Mouse (Mus musculus): ENCODE measurements around the gene Pdap1.
"Not testable (repeated sequence)": the region's sequence is repeated elsewhere in the genome, so short reads cannot be mapped to it uniquely, and the experiment has no call there.

Gene Pdap1

GRCm38 (mm10) chr5:145139571-145140519, at the start of gene Pdap1, which contains the start of gene Bud31:
Pdap1 (minus strand) TSS chr5:145140238.
Bud31 (plus strand) TSS chr5:145140362.
- in situ Hi-C loops (cut with MboI, MseI), result loop anchor here in 1 of 2 experiments (10.0 kb wide), 1 partner anchor 1415 kb away; no protein-coding TSS in a partner anchor

- in situ Hi-C loops (cut with MboI, MseI), result loop anchor here in 1 of 2 experiments (10.0 kb wide), 1 partner anchor 1525 kb away; no protein-coding TSS in a partner anchor
These were observed 49.4 kb upstream of the Pdap1 start for GRCm38 (mm10) chr5:145189416-145189815.

GRCm38 (mm10) chr5:145185244-145185643, 45.2 kb upstream of the Pdap1 start:
- in situ Hi-C loops (cut with MboI, MseI), result loop anchor here in 1 of 2 experiments (10.0 kb wide), 1 partner anchor 1520 kb away; no protein-coding TSS in a partner anchor

DNA sequence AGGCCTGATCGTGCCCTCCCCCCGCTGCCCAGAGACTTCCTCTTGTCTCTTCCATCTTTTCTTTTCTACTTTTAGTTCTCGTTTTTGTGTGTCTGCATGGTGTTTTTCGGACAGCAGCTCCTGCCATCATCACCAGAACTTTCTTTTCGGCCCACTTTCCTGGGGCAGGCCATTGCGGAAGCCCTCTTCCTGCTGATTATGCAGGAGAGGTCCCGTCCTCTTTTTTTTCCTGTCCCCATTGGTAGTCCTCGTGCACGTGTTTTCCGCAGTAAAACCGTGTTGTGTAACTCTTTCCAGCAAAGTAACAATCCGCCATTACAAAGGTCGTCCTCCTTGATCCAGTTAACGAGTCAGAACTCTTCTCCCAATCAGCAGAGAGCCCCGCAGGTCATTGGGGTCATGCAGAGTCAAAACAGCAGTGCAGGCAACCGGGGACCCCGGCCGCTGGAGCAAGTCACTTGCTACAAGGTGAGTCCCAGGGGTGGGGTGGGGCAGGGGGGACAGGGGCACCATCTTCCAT, 38.5 kb upstream of the Pdap1 start:
- in situ Hi-C loops (cut with MboI, MseI), result no loop called here

GRCm38 (mm10) chr5:145167306-145167661, 27.2 kb upstream of the Pdap1 start:
- in situ Hi-C loops (cut with MboI, MseI), result loop anchor here in 1 of 2 experiments (10.0 kb wide), 1 partner anchor 622 kb away; the partner anchor contains the start of gene Nptx2

DNA sequence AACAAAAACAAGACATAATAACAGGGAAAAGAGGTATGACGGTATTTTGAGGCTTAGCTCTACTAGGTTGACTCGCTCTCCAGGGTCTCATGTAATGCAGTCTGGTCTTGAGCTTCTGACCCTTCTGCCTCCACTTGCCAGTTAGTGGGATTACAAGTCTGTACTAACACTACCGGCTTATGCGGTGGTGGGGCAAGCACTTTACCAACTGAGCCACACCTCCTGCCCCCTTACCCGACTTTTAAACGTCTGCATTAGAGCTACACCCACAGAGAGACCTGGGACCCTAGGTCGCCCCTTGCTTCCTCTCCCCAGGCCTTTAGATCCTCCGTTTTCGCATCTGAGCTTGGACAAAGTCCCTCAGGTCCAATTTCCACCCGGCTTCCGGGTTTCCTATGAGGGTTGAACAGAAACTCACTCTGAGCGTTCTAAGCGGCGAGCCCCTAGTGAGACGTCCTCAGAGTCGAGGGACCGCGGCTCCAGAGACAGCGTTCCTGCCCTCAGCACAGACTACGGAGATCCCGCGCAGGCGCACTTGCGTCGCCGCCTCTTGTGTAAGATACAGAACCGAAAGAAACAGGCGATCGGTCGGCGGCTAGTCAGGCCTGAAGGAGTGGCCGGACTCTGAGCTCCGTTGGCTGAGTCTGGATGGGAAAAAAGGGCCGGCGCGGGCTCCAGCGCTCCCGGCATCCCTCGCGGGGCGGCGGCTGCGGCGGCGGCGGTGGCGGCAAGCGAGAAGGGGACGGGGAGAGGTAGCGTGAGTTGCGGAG, 26.7 kb upstream of the Pdap1 start, which contains the start of the genes Ptcd1 and Cpsf4:
Gene Ptcd1, minus strand, starts transcription at position 573 of the 770 bp plus-strand sequence.
Gene Cpsf4, plus strand, starts transcription at position 678 of the 770 bp plus-strand sequence.
- in situ Hi-C loops (cut with MboI, MseI), result loop anchor here in 1 of 2 experiments (10.0 kb wide), 1 partner anchor 622 kb away; the partner anchor contains the start of gene Nptx2

DNA sequence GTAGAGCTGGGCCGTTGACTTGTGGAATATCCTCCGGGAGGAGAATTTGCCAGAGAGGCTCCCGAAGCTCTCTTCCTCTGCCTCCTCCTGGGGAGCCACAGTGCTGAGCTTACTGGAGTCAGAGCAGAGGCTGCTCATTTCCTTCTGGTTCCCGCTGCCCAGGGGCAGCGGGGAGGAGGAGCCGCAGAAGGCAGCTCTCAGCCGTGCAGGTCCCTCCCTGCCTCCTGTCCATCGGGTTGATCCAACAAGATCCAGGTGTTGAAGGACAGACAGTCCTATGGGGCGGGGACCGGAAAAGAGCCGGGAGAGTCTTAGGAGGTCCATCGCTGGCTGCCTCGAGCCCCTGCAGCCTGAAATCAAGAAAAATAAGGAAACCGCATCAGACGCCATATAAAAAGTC, 25.1 kb upstream of the Pdap1 start:
- in situ Hi-C loops (cut with MboI, MseI), result loop anchor here in 1 of 2 experiments (10.0 kb wide), 1 partner anchor 620 kb away; the partner anchor contains the start of gene Nptx2

- in situ Hi-C loops (cut with MboI, MseI), result loop anchor here in 1 of 2 experiments (10.0 kb wide), 1 partner anchor 620 kb away; the partner anchor contains the start of gene Nptx2
These were observed 24.7 kb upstream of the Pdap1 start for GRCm38 (mm10) chr5:145164710-145165109.

- in situ Hi-C loops (cut with MboI, MseI), result loop anchor here in 1 of 2 experiments (10.0 kb wide), 1 partner anchor 617 kb away; the partner anchor contains the start of gene Nptx2
These were observed 21.3 kb upstream of the Pdap1 start for GRCm38 (mm10) chr5:145161361-145161760.

DNA sequence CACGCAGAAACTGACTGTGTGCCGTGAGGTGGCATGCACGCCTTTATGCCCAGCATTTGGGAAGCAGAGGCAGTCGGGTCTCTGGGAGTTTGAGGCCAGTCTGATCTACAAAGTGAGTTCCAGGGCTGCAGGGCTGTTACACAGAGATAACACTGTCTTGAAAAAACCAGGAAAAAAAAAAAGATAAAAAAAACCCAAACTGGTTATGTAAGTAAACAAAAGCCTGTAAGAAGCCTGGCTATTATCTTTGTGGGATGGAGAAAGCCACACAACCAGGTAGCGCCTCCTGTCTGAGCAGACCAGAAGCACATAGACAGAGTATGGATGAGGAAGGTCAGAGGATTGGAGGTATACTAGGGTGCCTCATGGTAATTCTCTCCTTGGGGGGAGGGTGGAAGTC, 12.7 kb upstream of the Pdap1 start:
- in situ Hi-C loops (cut with MboI, MseI), result no loop called here

DNA sequence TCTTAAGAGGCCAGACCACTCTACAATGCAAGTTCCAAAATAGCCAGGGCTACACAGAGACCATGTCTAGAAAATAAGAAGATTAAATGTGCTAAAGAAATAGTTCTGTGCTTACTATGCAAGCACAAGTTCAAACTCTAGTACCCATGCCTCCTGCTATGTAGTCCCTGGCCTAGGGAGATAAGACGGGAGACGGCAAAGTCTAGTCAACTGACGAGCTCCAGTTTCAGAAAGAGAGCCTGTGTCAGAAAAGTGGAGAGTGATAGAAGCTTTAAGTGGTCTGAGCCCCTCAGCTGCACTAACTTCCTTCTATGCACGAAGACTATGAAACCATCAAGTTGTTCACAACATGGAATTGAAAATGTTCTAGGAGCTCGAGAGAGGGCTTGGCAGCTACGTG, 9.3 kb upstream of the Pdap1 start:
- in situ Hi-C loops (cut with MboI, MseI), result loop anchor here in 1 of 2 experiments (10.0 kb wide), 1 partner anchor 1424 kb away; no protein-coding TSS in a partner anchor

DNA sequence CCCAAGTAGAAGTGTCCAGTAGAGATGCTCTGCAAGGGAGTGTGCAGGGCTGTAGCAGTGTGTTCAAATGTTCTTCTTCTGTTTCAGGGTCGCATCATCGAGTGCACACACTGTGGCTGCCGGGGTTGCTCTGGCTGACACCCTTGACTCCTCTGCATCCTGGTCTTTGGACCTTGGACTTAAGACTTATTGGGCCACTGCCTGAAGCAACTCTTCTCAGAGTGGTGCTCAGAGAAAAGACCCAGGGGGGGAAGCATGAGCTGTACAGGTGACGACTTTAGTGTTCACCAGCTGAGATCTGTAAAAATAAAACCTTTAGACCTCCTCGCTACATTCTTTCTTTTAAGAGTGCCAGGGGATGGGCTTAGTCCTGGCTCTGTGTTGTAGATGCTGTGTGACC, 7.7 kb upstream of the Pdap1 start:
- in situ Hi-C loops (cut with MboI, MseI), result loop anchor here in 1 of 2 experiments (10.0 kb wide), 1 partner anchor 1423 kb away; no protein-coding TSS in a partner anchor

DNA sequence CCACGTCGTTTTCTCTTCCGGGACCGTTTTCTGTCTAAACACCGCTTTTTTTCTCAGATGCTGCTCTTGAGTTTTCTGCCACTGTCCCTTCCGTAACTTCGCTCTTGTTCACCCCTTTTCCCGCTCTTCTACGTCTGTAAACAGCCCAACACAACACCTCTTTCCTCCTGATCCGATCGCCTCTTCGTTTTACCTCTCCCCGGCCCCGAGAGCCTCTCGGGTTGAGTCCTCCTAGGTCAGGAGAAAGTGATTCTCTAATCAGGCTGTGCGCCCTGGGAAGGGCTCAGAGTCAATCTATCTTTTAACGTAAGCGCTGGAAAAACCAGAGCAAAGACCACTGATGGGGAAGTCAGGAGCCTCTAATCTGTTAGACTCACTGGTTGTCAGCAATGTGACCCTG, 573 bp upstream of the Pdap1 start:
- in situ Hi-C loops (cut with MboI, MseI), result loop anchor here in 1 of 2 experiments (10.0 kb wide), 1 partner anchor 1416 kb away; no protein-coding TSS in a partner anchor

- in situ Hi-C loops (cut with MboI, MseI), result no loop called here
These were observed 1.2 kb downstream of the Pdap1 start for GRCm38 (mm10) chr5:145138836-145139235.

DNA sequence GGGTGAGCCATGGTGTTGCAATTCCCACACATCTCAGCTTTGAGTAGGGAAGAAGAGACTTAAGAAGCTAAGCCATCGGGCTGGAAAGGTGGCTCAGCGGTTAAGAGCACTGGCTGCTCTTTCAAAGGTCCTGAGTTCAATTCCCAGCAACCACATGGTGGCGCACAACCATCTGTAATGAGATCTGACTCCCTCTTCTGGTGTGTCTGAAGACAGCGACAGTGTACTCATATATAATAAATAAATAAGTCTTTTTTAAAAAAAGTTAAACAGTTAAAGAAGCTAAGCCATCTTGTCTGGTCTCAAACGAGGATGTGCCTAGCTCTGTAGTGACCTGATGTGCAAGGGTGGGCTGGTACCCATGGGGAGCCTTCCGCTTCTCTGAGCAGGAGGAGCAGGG, 6.8 kb downstream of the Pdap1 start:
- in situ Hi-C loops (cut with MboI, MseI), result not testable (repeated sequence)

GRCm38 (mm10) chr5:145130995-145131394, 9.0 kb downstream of the Pdap1 start:
- in situ Hi-C loops (cut with MboI, MseI), result no loop called here

GRCm38 (mm10) chr5:145130191-145130590, 9.8 kb downstream of the Pdap1 start:
- in situ Hi-C loops (cut with MboI, MseI), result no loop called here

DNA sequence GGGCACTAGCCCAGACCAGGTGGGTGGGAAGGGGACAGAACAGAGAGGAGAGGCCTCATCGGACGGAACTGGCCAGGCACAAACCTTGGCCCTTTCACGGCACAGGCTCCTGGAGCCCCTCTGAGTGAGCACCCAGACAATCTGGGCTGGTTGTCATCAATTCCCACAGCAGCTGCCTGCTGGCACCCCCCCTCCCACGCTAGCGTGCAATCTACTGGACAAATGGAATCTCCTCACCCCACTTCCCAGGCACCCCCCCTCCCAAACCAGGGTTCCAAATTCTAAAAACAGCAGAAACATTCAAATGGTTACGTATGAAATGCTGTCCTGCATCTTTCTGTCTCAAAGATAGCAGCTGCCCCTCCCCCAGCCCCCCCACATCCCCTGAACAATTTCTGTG, 10.3 kb downstream of the Pdap1 start:
- in situ Hi-C loops (cut with MboI, MseI), result not testable (repeated sequence)

- in situ Hi-C loops (cut with MboI, MseI), result no loop called here
These were observed 10.9 kb downstream of the Pdap1 start for GRCm38 (mm10) chr5:145129124-145129523.

GRCm38 (mm10) chr5:145126580-145126979, 13.5 kb downstream of the Pdap1 start:
- in situ Hi-C loops (cut with MboI, MseI), result no loop called here

GRCm38 (mm10) chr5:145123396-145123795, 16.6 kb downstream of the Pdap1 start:
- in situ Hi-C loops (cut with MboI, MseI), result loop anchor here in 1 of 2 experiments (25.0 kb wide), 1 partner anchor 1664 kb away; the partner anchor contains the start of gene Usp12
